Mouse (Mus musculus) frontal cortex, postnatal 36 days (tissue): Measurements from ENCODE around the gene Cd151.

ENCODE experiments used
- DNase-seq, 2 experiments: peaks; one replicate each; pipeline ENCODE4 v3.0.0; 2022; ENCODE audit warnings: low spot score in 2 of 2

The Cd151 gene

GRCm38 (mm10) chr7:141472763-141473162 is 5.6 kb downstream of the Cd151 start:
- DNase-seq: no peak

DNA sequence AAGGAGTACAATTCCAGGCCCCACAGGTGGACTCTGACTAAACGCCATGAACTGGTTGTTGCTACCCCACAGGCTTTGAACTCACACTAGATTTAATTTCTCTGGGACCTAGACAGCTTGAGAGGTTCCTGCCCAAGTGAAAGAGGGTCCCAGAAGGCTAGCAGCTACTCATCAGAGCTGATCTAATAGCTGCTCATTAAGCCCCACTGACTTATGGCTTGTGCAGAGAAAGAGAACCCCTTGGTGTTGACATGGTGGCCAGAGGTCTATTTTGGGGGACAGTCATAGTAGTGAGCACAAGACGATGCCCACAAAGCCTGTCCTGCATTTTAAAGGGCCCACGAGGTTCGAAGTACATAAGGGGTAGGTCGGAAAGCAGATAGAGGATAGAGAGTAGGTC is 7.0 kb downstream of the Cd151 start:
- DNase-seq: no peak

DNA sequence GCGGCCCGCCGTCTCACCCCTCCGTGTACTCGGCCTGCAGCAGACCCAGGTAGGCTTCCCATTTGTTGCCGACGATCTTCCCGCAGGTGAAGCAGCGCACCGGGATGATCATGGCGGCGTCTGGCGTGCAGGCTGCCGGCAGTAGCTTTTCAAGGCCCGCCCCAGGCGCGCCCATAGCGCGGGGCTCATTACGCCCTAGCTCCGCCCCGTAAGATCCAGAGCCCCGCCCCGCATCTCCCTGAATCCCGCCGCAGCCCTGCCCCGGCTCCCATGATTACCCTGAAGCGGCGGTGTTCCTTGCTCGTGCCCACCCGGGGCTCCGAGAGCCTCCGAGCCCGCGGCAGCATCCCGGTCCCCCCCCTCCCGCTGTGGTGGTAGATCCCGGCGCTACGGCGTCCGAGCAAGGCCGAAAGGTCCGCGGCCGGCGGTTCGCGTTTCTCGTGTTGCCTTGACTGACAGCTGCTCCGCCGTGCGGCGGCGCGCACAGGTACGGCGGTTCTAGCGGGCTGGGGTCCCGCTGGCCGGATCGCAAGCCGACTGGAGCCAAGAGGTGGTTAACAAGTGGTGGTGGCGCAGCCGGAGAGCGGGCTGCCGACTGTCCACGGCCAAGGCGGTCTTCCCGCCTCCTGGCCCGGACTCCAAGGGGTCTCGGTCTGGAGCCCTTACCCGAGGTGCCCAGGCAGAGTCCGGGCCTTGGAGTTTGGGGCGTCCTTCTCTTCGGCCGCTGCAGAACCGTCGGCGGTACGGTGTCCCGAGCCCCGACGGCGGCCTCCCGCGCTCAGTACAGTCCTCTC is 8.0 kb downstream of the Cd151 start, which contains the start of the genes Polr2l and Tspan4:
Polr2l (minus strand) TSS at position 122 of the 794 bp plus-strand sequence.
Tspan4 (plus strand) TSS at position 230 of the 794 bp plus-strand sequence.
- DNase-seq: peak; percentile 81 to 83

DNA sequence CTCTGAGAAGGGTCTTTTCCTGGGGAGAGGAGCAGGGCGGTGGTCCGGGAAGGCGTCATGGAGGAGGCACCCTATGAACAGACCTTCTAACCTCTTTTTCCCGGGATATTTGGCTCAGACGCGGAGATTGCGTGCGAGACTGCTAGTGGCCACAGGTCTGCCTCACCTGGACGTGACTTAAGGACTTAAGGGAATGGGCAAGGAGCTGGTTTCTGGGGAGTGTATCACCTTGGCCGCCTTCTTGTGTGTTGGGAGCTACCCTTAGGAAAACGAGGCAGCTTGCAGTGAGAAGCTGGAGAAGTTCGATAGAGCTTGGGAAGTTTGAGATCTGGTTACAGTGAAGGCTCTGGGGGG is 8.6 kb downstream of the Cd151 start:
- DNase-seq: no peak

GRCm38 (mm10) chr7:141476226-141476980 is 9.2 kb downstream of the Cd151 start:
- peak in 1 of 2 experiments; percentile 44 for DNase-seq

GRCm38 (mm10) chr7:141476981-141477370 is 9.8 kb downstream of the Cd151 start:
- no peak for DNase-seq

DNA sequence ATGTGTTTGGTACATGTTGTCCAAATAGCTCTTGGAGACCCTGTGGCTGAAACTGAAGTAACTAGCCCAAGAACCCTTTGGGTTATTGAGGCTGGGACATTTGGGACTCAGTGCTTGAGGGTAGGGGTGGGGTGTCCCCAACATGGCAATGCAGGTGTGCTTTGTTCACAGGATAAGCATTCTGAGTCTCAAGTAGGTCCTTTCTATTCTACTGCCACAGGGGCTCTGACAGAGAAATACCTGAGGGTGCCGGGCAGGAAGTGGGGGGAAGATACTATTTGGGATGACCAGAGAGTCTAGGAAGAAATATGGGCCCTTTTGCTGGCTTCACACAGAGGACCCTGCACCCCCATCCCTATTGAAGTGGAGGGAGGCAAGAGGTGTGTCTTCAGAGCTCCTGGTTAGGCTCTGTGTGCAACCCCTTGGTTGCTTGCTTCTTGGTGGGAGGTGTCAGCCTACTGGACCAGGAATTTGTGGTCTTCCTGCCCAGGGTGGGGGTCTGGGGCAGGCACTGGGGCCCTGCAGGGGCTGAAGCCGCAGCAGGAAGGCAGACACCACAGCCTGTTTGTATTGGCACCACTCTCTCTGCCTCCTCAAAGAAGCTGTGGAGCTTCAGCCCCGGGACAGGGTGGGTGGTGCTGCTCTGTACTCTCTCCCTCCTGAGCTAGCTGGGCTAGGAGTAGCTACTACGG is 10.5 kb downstream of the Cd151 start:
- no peak for DNase-seq

- no peak for DNase-seq
Observed at GRCm38 (mm10) chr7:141478270-141478748, 11.1 kb downstream of the Cd151 start.

GRCm38 (mm10) chr7:141480842-141481497 is 13.8 kb downstream of the Cd151 start:
- DNase-seq: peak; percentile 64 to 78

DNA sequence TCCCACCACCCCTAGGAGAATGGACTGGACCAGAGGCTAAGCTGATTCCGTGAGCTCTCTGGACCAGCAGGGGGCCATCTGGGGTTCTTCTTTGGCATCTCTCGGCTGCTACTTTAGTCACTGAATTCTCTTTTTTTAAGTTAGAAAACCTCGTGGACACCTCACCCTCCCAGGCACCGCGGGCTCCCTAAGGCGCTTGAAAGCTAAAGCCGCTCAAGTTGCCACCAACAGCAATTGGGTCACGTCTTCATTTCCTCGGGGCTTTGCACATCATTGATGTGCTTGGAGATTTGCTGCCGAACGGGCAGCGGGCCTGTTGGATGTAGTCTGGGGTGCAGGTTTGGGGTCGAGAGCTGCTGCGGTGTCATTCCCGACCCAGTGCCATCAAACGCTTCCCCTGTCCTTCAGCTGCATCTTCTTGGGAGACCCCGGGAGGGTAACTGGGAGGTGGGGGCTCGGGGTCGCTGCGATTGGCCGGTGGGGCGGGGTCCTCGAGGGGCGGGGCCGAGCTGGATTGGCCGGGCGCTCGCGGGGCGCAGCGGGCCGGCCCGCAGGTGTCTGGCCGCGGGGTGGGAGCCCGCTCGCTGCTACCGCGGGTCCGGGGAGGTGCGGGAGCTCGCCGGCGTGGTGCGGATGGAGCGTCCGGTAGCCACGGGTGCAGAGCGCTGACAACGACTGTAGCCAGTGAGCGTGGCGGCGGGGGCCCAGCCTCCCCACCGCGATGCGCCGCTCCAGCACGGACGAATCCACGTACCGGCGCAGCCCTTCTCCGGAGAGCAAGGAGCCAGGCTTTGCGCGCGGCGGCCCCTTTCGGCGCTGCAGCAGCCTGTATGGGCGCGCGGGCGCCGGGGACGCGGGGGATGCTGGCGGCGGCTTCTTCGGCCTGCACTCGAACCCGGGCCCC is 14.6 kb downstream of the Cd151 start:
- peak in 1 of 2 experiments; percentile 60 for DNase-seq

DNA sequence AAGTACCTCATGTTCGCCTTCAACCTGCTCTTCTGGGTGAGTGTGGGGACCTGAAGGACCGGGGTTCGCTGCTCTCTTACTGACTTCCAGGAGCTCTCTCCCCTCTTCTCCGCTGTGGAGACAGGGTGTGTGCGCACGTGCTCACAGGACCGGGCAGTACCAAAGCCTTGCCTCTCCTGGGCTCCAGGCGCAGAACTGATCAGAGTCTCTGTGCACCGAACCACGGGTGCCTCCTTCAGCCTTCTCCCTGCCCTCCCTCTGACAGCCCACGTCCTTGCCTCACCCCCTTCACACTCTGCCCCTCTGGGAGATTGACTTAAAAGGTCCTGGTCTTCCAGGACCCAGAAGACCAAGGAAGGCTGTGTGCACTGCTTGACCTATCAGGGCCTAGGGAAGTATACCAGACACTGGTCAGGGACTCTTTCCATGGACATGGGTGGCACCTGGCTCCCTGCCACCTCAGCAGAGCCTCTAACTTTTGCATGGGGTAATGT is 15.4 kb downstream of the Cd151 start:
- no peak for DNase-seq

- DNase-seq: no peak
Observed at GRCm38 (mm10) chr7:141483114-141483653, 16.0 kb downstream of the Cd151 start.

DNA sequence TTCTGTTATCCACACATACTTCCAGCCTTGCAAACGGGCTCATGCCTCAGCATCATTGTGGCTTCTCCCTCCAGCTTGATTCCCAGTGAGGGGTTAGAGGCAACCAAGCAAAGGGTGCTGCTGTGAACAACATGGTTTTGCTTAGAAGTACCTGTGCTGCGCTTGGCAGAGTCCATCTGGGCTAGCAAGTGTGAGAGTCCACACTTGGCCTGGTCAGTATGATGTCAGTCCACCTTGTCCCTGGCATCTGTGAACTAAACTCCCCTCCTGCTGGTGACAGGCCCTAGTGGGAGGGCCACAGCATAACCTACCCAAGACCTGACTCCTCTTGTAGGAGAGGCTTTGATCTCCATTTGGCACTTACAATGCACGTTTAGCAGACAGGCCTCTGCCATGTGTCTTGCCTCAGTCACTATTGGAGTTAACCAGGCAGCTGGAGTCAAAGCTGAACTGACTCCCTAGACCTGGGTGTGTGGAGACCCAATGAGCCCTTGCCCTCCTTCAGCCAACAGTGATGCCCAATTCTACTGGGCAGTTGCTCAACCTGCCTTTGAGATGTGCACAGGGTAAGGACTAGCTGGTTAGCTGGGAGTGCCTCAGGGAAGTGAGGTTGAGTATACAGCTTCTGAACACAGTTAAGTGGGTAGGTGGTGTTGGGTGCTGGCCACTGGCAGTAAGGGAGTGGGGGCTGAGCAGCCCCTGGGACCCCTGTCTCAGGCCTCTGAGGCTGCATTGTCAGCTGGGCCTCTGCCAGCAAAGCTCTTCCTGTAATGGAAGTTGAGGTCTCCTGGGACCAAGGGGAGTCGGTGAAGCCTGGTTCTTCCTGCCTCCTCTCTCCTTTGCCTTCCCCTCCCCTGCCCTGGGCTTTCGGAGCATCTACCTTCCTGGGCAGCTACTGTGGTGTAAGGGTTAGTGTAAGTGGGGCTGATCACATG is 17.3 kb downstream of the Cd151 start:
- no peak for DNase-seq

- no peak for DNase-seq
Observed at GRCm38 (mm10) chr7:141485186-141485585, 18.0 kb downstream of the Cd151 start.

- DNase-seq: no peak
Observed at GRCm38 (mm10) chr7:141485606-141486005, 18.4 kb downstream of the Cd151 start.

GRCm38 (mm10) chr7:141486239-141486638 is 19.0 kb downstream of the Cd151 start:
- DNase-seq: no peak

DNA sequence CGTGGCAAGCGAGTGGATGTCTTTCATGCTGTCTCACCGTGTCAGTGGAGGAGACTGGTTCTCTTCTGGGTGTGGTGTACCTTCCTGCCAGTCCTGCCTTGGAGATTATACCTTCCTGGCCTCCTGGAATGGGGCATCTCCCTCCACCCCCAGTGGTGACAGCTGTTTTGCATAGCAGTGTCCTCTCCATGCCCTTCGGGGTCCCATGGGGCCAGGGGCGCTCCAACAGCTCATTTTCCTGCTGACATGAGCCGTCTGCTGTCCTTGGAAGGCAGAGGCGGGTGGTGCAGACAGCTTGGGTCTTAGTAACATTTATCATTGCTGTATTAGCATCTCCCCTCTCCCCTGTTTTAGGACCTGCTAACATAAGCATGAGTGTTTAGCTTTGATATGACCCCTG is 19.9 kb downstream of the Cd151 start:
- DNase-seq: no peak

DNA sequence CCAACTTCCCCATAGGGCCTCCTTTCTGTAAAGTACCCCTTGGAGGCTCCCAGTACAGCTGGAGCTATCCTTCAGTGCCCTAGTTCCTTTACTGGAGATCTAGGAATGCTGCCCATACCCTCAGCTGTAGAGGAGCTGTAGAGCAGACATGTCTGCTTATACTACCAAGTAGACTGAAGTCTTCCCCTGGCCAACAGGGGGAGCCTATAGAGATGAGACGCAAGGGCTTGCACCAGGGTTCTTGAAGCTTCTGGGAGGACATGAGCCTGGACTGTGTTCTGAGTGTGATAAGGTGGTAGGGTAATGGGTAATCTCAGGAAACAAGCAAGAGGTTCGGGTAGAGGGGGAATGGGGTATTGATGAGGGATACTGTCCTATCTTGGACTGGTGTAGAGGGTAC is 24.0 kb downstream of the Cd151 start:
- DNase-seq: no peak

DNA sequence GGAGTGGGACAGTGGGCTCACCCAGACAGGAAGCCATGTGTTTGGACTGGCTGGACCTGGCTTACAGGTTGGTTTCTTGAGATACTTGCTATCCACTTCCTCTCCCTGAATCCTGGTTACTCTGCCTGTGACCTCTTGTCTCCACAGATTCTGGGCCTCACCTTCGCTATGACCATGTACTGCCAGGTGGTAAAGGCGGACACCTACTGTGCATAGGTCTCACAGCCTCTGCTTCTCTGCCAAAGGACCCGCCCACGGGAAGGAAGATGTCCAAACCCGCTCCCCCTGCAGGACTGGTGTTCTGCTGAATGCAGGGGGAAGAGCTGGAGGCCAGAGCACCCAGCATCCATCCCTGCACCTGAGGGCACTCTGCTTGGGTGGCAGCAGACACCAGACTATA is 25.5 kb downstream of the Cd151 start:
- DNase-seq: no peak
